Mouse (Mus musculus): Measurements from ENCODE around the gene Tmem109. TPM values are rescaled to one million over a fixed set of nuclear protein-coding genes. Genes with fewer than 3 reads are reported as not detected.

Tmem109 gene
- polyA plus RNA-seq, 1 experiment from 2014 or later = 78.7 TPM

- H3K4me3 ChIP-seq (ENCODE audit: low read length) = no peak overlapping the region
- no peaks in the 10 kb centered on the region for H3K9me3 ChIP-seq (ENCODE audit: control insufficient read depth, low read length)
- peaks cover 16% of the 10 kb centered on the region for H3K4me1 ChIP-seq (ENCODE audit: control insufficient read depth, insufficient read depth, low read length)
- H3K4me2 ChIP-seq (ENCODE audit: low read depth, low read length) = no peak overlapping the region
- no peak overlapping the region for H3K27ac ChIP-seq (ENCODE audit: low read length)
- peaks cover 25% of the 10 kb centered on the region for H3K36me3 ChIP-seq (ENCODE audit: control insufficient read depth, insufficient read depth, low read length)
- WGBS = 87% methylated on average over 3 of the region's 3 CpGs
- H3K27me3 ChIP-seq (replicated peaks; ENCODE audit: control insufficient read depth, insufficient read depth, low read length) = no peaks in the 10 kb centered on the region
- no peak overlapping the region for H3K9ac ChIP-seq (ENCODE audit: low read depth, low read length)
- no peak for ATAC-seq
Observed at GRCm38 (mm10) chr19:10870676-10871075, 11.1 kb downstream of the Tmem109 start.

- H3K9ac ChIP-seq (ENCODE audit: low read depth, low read length) = peak within 1 kb of the TSS; percentile 93
- H3K27ac ChIP-seq (ENCODE audit: low read length) = peak within 1 kb of the TSS; percentile 48
- H3K4me1 ChIP-seq (ENCODE audit: control insufficient read depth, insufficient read depth, low read length) = peaks cover 16% of the 10 kb centered on the region
- peak; percentile 31 for ATAC-seq
- H3K4me2 ChIP-seq (ENCODE audit: low read depth, low read length) = peak within 1 kb of the TSS; percentile 90
- no peaks in the 10 kb centered on the region for H3K9me3 ChIP-seq (ENCODE audit: control insufficient read depth, low read length)
- H3K36me3 ChIP-seq (ENCODE audit: control insufficient read depth, insufficient read depth, low read length) = peaks cover 25% of the 10 kb centered on the region
- peak within 1 kb of the TSS; percentile 85 for H3K4me3 ChIP-seq (ENCODE audit: low read length)
- WGBS = 3% methylated on average over 8 of the region's 8 CpGs
- no peaks in the 10 kb centered on the region for H3K27me3 ChIP-seq (replicated peaks; ENCODE audit: control insufficient read depth, insufficient read depth, low read length)
Observed at GRCm38 (mm10) chr19:10869886-10870527, 11.8 kb downstream of the Tmem109 start, which contains the start of gene Tmem132a. TSS of gene Tmem132a (minus strand) at chr19:10869940.

GRCm38 (mm10) chr19:10869241-10869885 lies 12.4 kb downstream of the Tmem109 start:
- no peaks in the 10 kb centered on the region for H3K9me3 ChIP-seq (ENCODE audit: control insufficient read depth, low read length)
- peak; percentile 95 for ATAC-seq
- peak overlapping the region; percentile 90 for H3K4me2 ChIP-seq (ENCODE audit: low read depth, low read length)
- no peaks in the 10 kb centered on the region for H3K27me3 ChIP-seq (replicated peaks; ENCODE audit: control insufficient read depth, insufficient read depth, low read length)
- peak overlapping the region; percentile 48 for H3K27ac ChIP-seq (ENCODE audit: low read length)
- peak overlapping the region; percentile 93 for H3K9ac ChIP-seq (ENCODE audit: low read depth, low read length)
- peak overlapping the region; percentile 85 for H3K4me3 ChIP-seq (ENCODE audit: low read length)
- under 1% methylated on average over 40 of the region's 43 CpGs for WGBS
- peaks cover 16% of the 10 kb centered on the region for H3K4me1 ChIP-seq (ENCODE audit: control insufficient read depth, insufficient read depth, low read length)
- H3K36me3 ChIP-seq (ENCODE audit: control insufficient read depth, insufficient read depth, low read length) = peaks cover 25% of the 10 kb centered on the region

GRCm38 (mm10) chr19:10868623-10869141 lies 13.1 kb downstream of the Tmem109 start:
- Histone ChIP-seq H3K36me3 (ENCODE audit: control insufficient read depth, insufficient read depth, low read length) (peaks cover 22% of the 10 kb centered on the region), H3K27ac (ENCODE audit: low read length) (no peak overlapping the region)
- under 1% methylated on average over 17 of the region's 17 CpGs for WGBS

GRCm38 (mm10) chr19:10867946-10868622 lies 13.7 kb downstream of the Tmem109 start:
- no peak overlapping the region for H3K27ac ChIP-seq (ENCODE audit: low read length)
- ATAC-seq = no peak
- H3K4me1 ChIP-seq (ENCODE audit: control insufficient read depth, insufficient read depth, low read length) = peaks cover 16% of the 10 kb centered on the region
- H3K4me2 ChIP-seq (ENCODE audit: low read depth, low read length) = peak overlapping the region; percentile 90
- H3K9ac ChIP-seq (ENCODE audit: low read depth, low read length) = peak overlapping the region; percentile 93; the same call in 1 of the 2 replicates
- peaks cover 19% of the 10 kb centered on the region for H3K36me3 ChIP-seq (ENCODE audit: control insufficient read depth, insufficient read depth, low read length)
- H3K27me3 ChIP-seq (replicated peaks; ENCODE audit: control insufficient read depth, insufficient read depth, low read length) = no peaks in the 10 kb centered on the region
- no peaks in the 10 kb centered on the region for H3K9me3 ChIP-seq (ENCODE audit: control insufficient read depth, low read length)
- peak overlapping the region; percentile 85 for H3K4me3 ChIP-seq (ENCODE audit: low read length)
- 25% methylated on average over 5 of the region's 5 CpGs for WGBS

More at GRCm38 (mm10) chr19:10868623-10869141, 13.1 kb downstream of the Tmem109 start:
- Histone ChIP-seq H3K4me3 (ENCODE audit: low read length) (peak overlapping the region; percentile 85), H3K9me3 (ENCODE audit: control insufficient read depth, low read length) (no peaks in the 10 kb centered on the region), H3K4me1 (ENCODE audit: control insufficient read depth, insufficient read depth, low read length) (peaks cover 16% of the 10 kb centered on the region), H3K27me3 (replicated peaks; ENCODE audit: control insufficient read depth, insufficient read depth, low read length) (no peaks in the 10 kb centered on the region), H3K4me2 (ENCODE audit: low read depth, low read length) (peak overlapping the region; percentile 90), H3K9ac (ENCODE audit: low read depth, low read length) (peak overlapping the region; percentile 93)
- ATAC-seq = 0 out of 2 replicates have a peak, but pooled peaks have one; percentile 13

GRCm38 (mm10) chr19:10866351-10866750 lies 15.4 kb downstream of the Tmem109 start:
- Histone ChIP-seq H3K9ac (ENCODE audit: low read depth, low read length) (no peak overlapping the region), H3K9me3 (ENCODE audit: control insufficient read depth, low read length) (no peaks in the 10 kb centered on the region), H3K27ac (ENCODE audit: low read length) (no peak overlapping the region), H3K4me2 (ENCODE audit: low read depth, low read length) (no peak overlapping the region), H3K4me1 (ENCODE audit: control insufficient read depth, insufficient read depth, low read length) (peaks cover 16% of the 10 kb centered on the region), H3K36me3 (ENCODE audit: control insufficient read depth, insufficient read depth, low read length) (peaks cover 14% of the 10 kb centered on the region; the same call in 1 of the 2 replicates), H3K4me3 (ENCODE audit: low read length) (no peak overlapping the region), H3K27me3 (replicated peaks; ENCODE audit: control insufficient read depth, insufficient read depth, low read length) (no peaks in the 10 kb centered on the region)
- no peak for ATAC-seq
- WGBS = 94% methylated on average over 13 of the region's 13 CpGs

GRCm38 (mm10) chr19:10860072-10860497 lies 21.7 kb downstream of the Tmem109 start:
- ATAC-seq = 0 out of 2 replicates have a peak, but pooled peaks have one; percentile 29
- Histone ChIP-seq H3K27ac (ENCODE audit: low read length) (no peak overlapping the region), H3K4me3 (ENCODE audit: low read length) (no peak overlapping the region), H3K9ac (ENCODE audit: low read depth, low read length) (no peak overlapping the region), H3K4me2 (ENCODE audit: low read depth, low read length) (no peak overlapping the region), H3K27me3 (replicated peaks; ENCODE audit: control insufficient read depth, insufficient read depth, low read length) (no peaks in the 10 kb centered on the region), H3K4me1 (ENCODE audit: control insufficient read depth, insufficient read depth, low read length) (no peaks in the 10 kb centered on the region), H3K9me3 (ENCODE audit: control insufficient read depth, low read length) (no peaks in the 10 kb centered on the region), H3K36me3 (ENCODE audit: control insufficient read depth, insufficient read depth, low read length) (0 out of 2 replicates have a peak, but pooled peaks cover 12% of the 10 kb centered on the region)
- WGBS = 48% methylated on average over 22 of the region's 22 CpGs

- no peak overlapping the region for H3K4me2 ChIP-seq (ENCODE audit: low read depth, low read length)
- H3K4me3 ChIP-seq (ENCODE audit: low read length) = no peak overlapping the region
- 0 out of 2 replicates have a peak, but pooled peaks cover 5% of the 10 kb centered on the region for H3K36me3 ChIP-seq (ENCODE audit: control insufficient read depth, insufficient read depth, low read length)
- H3K9ac ChIP-seq (ENCODE audit: low read depth, low read length) = no peak overlapping the region
- no peaks in the 10 kb centered on the region for H3K4me1 ChIP-seq (ENCODE audit: control insufficient read depth, insufficient read depth, low read length)
- WGBS = 44% methylated on average over 2 of the region's 2 CpGs
- no peak overlapping the region for H3K27ac ChIP-seq (ENCODE audit: low read length)
- ATAC-seq = no peak
- no peaks in the 10 kb centered on the region for H3K9me3 ChIP-seq (ENCODE audit: control insufficient read depth, low read length)
- H3K27me3 ChIP-seq (replicated peaks; ENCODE audit: control insufficient read depth, insufficient read depth, low read length) = no peaks in the 10 kb centered on the region
Observed at GRCm38 (mm10) chr19:10856520-10856919, 25.3 kb downstream of the Tmem109 start.

GRCm38 (mm10) chr19:10855422-10855821 lies 26.4 kb downstream of the Tmem109 start:
- H3K4me3 ChIP-seq (ENCODE audit: low read length) = no peak overlapping the region
- H3K4me1 ChIP-seq (ENCODE audit: control insufficient read depth, insufficient read depth, low read length) = no peaks in the 10 kb centered on the region
- no peak overlapping the region for H3K4me2 ChIP-seq (ENCODE audit: low read depth, low read length)
- 81% methylated on average over 3 of the region's 3 CpGs for WGBS
- H3K9me3 ChIP-seq (ENCODE audit: control insufficient read depth, low read length) = no peaks in the 10 kb centered on the region
- no peaks in the 10 kb centered on the region for H3K27me3 ChIP-seq (replicated peaks; ENCODE audit: control insufficient read depth, insufficient read depth, low read length)
- no peak for ATAC-seq
- H3K36me3 ChIP-seq (ENCODE audit: control insufficient read depth, insufficient read depth, low read length) = 0 out of 2 replicates have a peak, but pooled peaks cover 3% of the 10 kb centered on the region
- no peak overlapping the region for H3K9ac ChIP-seq (ENCODE audit: low read depth, low read length)
- H3K27ac ChIP-seq (ENCODE audit: low read length) = no peak overlapping the region
